Mouse (Mus musculus): Measurements from ENCODE around the gene 4930550C14Rik. TPM values are rescaled to one million over a fixed set of nuclear protein-coding genes. Genes with fewer than 3 reads are reported as not detected.

4930550C14Rik gene
- polyA plus RNA-seq, 1 experiment from 2014 or later: 0.30 TPM

Small RNAs within 50 kb of the gene (microRNA-seq; reads per million reads assigned to microRNA genes)
- not detected for gene Mir130c

Other genes starting within 250 kb of the 4930550C14Rik start
- gene Ddx10, start 154.3 kb upstream of the 4930550C14Rik start, polyA plus RNA-seq (2015; fragmentation: Nextera tagmentation; extraction: Ambion mirVana): 24.4 and 26.3 TPM in 2 replicates
- gene Exph5, start 100.7 kb upstream of the 4930550C14Rik start, polyA plus RNA-seq (2015; fragmentation: Nextera tagmentation; extraction: Ambion mirVana): 0.09 and 0.14 TPM in 2 replicates
- gene Kdelc2, start 18.3 kb upstream of the 4930550C14Rik start, polyA plus RNA-seq (2015; fragmentation: Nextera tagmentation; extraction: Ambion mirVana): 4.7 and 7.1 TPM in 2 replicates
- 12.9 and 14.0 TPM in 2 replicates for gene Atm, start 134.4 kb downstream of the 4930550C14Rik start, polyA plus RNA-seq (2015; fragmentation: Nextera tagmentation; extraction: Ambion mirVana)
- gene Npat, start 134.7 kb downstream of the 4930550C14Rik start, polyA plus RNA-seq (2015; fragmentation: Nextera tagmentation; extraction: Ambion mirVana): 12.1 and 14.1 TPM in 2 replicates
- 187 and 191 TPM in 2 replicates for gene Acat1, start 208.1 kb downstream of the 4930550C14Rik start, polyA plus RNA-seq (2015; fragmentation: Nextera tagmentation; extraction: Ambion mirVana)

Measured in forebrain, embryonic 16.5 days (tissue).